Mouse (Mus musculus): ENCODE results near the gene Gab2.
"Not testable (repeated sequence)": the region's sequence is repeated elsewhere in the genome, so short reads cannot be mapped to it uniquely, and the experiment has no call there.

Gene Gab2

GRCm38 (mm10) chr7:97136453-97136852 is 55.1 kb downstream of the Gab2 start:
- no peak for DNase-seq (ENCODE audit: low spot score)

GRCm38 (mm10) chr7:97151082-97151813 is 69.9 kb downstream of the Gab2 start:
- no peak for DNase-seq (ENCODE audit: low spot score)

GRCm38 (mm10) chr7:97154756-97155487 is 73.5 kb downstream of the Gab2 start:
- DNase-seq (ENCODE audit: low spot score) = no peak

- DNase-seq (ENCODE audit: low spot score) = no peak
Observed at GRCm38 (mm10) chr7:97164261-97164660, 82.9 kb downstream of the Gab2 start.

GRCm38 (mm10) chr7:97171089-97171488 is 89.7 kb downstream of the Gab2 start:
- DNase-seq (ENCODE audit: low spot score) = no peak

- no peak for DNase-seq (ENCODE audit: low spot score)
Observed at GRCm38 (mm10) chr7:97171719-97172118, 90.3 kb downstream of the Gab2 start.

- no peak for DNase-seq (ENCODE audit: low spot score)
Observed at GRCm38 (mm10) chr7:97172126-97172525, 90.7 kb downstream of the Gab2 start.

- no peak for DNase-seq (ENCODE audit: low spot score)
Observed at GRCm38 (mm10) chr7:97181931-97182330, 100.5 kb downstream of the Gab2 start.

- no peak for DNase-seq (ENCODE audit: low spot score)
Observed at GRCm38 (mm10) chr7:97183426-97183825, 102.0 kb downstream of the Gab2 start.

- DNase-seq (ENCODE audit: low spot score) = no peak
Observed at GRCm38 (mm10) chr7:97184005-97184404, 102.6 kb downstream of the Gab2 start.

- no peak for DNase-seq (ENCODE audit: low spot score)
Observed at GRCm38 (mm10) chr7:97187387-97188081, 106.1 kb downstream of the Gab2 start.

- DNase-seq (ENCODE audit: low spot score) = no peak
Observed at GRCm38 (mm10) chr7:97189116-97189515, 107.7 kb downstream of the Gab2 start.

GRCm38 (mm10) chr7:97203907-97204306 is 122.5 kb downstream of the Gab2 start:
- no peak for DNase-seq (ENCODE audit: low spot score)

GRCm38 (mm10) chr7:97208811-97209549 is 127.6 kb downstream of the Gab2 start:
- no peak for DNase-seq (ENCODE audit: low spot score)

GRCm38 (mm10) chr7:97210064-97210685 is 128.8 kb downstream of the Gab2 start:
- DNase-seq (ENCODE audit: low spot score) = no peak

- DNase-seq (ENCODE audit: low spot score) = no peak
Observed at GRCm38 (mm10) chr7:97211117-97211516, 129.7 kb downstream of the Gab2 start.

- DNase-seq (ENCODE audit: low spot score) = no peak
Observed at GRCm38 (mm10) chr7:97223836-97224235, 142.4 kb downstream of the Gab2 start.

GRCm38 (mm10) chr7:97245261-97245949 is 164.0 kb downstream of the Gab2 start:
- no peak for DNase-seq (ENCODE audit: low spot score)

GRCm38 (mm10) chr7:97245950-97246578 is 164.7 kb downstream of the Gab2 start:
- DNase-seq (ENCODE audit: low spot score) = not testable (repeated sequence)

GRCm38 (mm10) chr7:97247661-97248060 is 166.3 kb downstream of the Gab2 start:
- DNase-seq (ENCODE audit: low spot score) = no peak

- DNase-seq (ENCODE audit: low spot score) = no peak
Observed at GRCm38 (mm10) chr7:97248136-97248535, 166.8 kb downstream of the Gab2 start.

Measured in urinary bladder, postnatal 25 days (tissue).